Mouse (Mus musculus) myocyte (in vitro differentiated cells): ENCODE measurements around the gene Fndc3a.

Source experiments
- CEBPB ChIP-seq: IDR thresholded peaks from 2 replicates; pipeline ENCODE4 v1.6.1; 2011; ENCODE audit warnings: mild to moderate bottlenecking, moderate library complexity; ENCODE audit not compliant: poor library complexity, insufficient read depth, severe bottlenecking
- E2F4 ChIP-seq: IDR thresholded peaks from one replicate; pipeline ENCODE4 v1.6.1; 2011; ENCODE audit warnings: mild to moderate bottlenecking, control low read depth, moderate library complexity; ENCODE audit not compliant: insufficient read depth
- MYOD1 ChIP-seq, 3 experiments: IDR thresholded peaks; one replicate each; pipeline ENCODE4 v1.6.1; 2011; ENCODE audit warnings: control low read depth in 2 of 3, low read depth in 2 of 3, mild to moderate bottlenecking in 2 of 3, moderate library complexity in 1 of 3; ENCODE audit not compliant: insufficient read length in 2 of 3, control insufficient read depth in 1 of 3
- POLR2A ChIP-seq: IDR thresholded peaks from one replicate; pipeline ENCODE4 v1.6.1; 2011; ENCODE audit warnings: low read depth, mild to moderate bottlenecking, control low read depth, moderate library complexity; ENCODE audit not compliant: insufficient read length
- POLR2AphosphoS2 ChIP-seq: IDR thresholded peaks from one replicate; pipeline ENCODE4 v1.6.1; 2011; ENCODE audit warnings: low read depth, control low read depth; ENCODE audit not compliant: insufficient read length

GRCm38 (mm10) chr14:72748331-72748730, 38.5 kb upstream of the Fndc3a start:
- TF ChIP-seq POLR2A (no peak), CEBPB (no peak), MYOD1 (IDR thresholded peaks at IDR 0.05; ENCODE audit: control insufficient read depth in 1 of 3, insufficient read length in 2 of 3, low read depth in 2 of 3) (no peak), E2F4 (no peak), POLR2AphosphoS2 (no peak)
